Mouse (Mus musculus) spleen, adult 2 months (tissue): Measurements from ENCODE around the gene Csgalnact2. TPM values are rescaled to one million over a fixed set of nuclear protein-coding genes. Genes with fewer than 3 reads are reported as not detected.

ENCODE experiments used
- DNase-seq, 2 experiments: peaks; one replicate each; pipeline versions ENCODE4 v3.0.0 to v3.0.0-alpha.2; 2012 to 2021; ENCODE audit warnings: low spot score in 2 of 2, low read depth in 1 of 2
- H3K27ac ChIP-seq: fragments of 200-500 bp; 2 replicates; pipeline ENCODE4 v1.5.1; 2012; ENCODE audit warnings: low read length, inconsistent platforms; ENCODE audit not compliant: insufficient read depth
- H3K27me3 ChIP-seq: fragments of 200-500 bp; 2 replicates; pipeline ENCODE4 v1.6.1; 2012; ENCODE audit warnings: mild to moderate bottlenecking, moderate library complexity, low read length, inconsistent platforms; ENCODE audit not compliant: control insufficient read depth, insufficient read depth
- H3K36me3 ChIP-seq: fragments of 200-500 bp; 2 replicates; pipeline ENCODE4 v1.6.1; 2012; ENCODE audit warnings: mild to moderate bottlenecking, low read length, inconsistent platforms; ENCODE audit not compliant: control insufficient read depth, insufficient read depth
- H3K4me1 ChIP-seq: fragments of 200-500 bp; 2 replicates; pipeline ENCODE4 v1.6.1; 2011; ENCODE audit warnings: inconsistent platforms; ENCODE audit not compliant: control insufficient read depth, insufficient read depth, insufficient read length
- H3K4me3 ChIP-seq: fragments of 200-500 bp; 2 replicates; pipeline ENCODE4 v1.5.1; 2011; ENCODE audit warnings: mild to moderate bottlenecking, inconsistent platforms; ENCODE audit not compliant: insufficient read depth, insufficient read length; ENCODE audit errors: extremely low read depth
- CTCF ChIP-seq: fragments of 200-500 bp; IDR thresholded peaks from 2 replicates; pipeline ENCODE4 v1.5.1; 2011; ENCODE audit warnings: mild to moderate bottlenecking, inconsistent platforms; ENCODE audit not compliant: insufficient read depth, insufficient read length, insufficient replicate concordance; ENCODE audit errors: extremely low read depth
- POLR2A ChIP-seq: fragments of 200-500 bp; IDR thresholded peaks from 2 replicates; pipeline ENCODE4 v1.6.1; 2011; ENCODE audit warnings: low read depth, low read length, inconsistent platforms
- WGBS: fragments of 180-500 bp; shearing (Covaris S2); methylation state at CpG from one replicate; pipeline ENCODE4 v1.1.7; 2018; 5-methylcytosine and 5-hydroxymethylcytosine counted together
- polyA plus RNA-seq: library from polyadenylated mRNA; depleted of rRNA; stranded (reverse); fragments of >200 nt; gene quantifications from 2 replicates; pipeline ENCODE4 v1.2.3, GENCODE M21; 2012

Gene Csgalnact2
- polyA plus RNA-seq, 1 experiment = 1.5 TPM

DNA sequence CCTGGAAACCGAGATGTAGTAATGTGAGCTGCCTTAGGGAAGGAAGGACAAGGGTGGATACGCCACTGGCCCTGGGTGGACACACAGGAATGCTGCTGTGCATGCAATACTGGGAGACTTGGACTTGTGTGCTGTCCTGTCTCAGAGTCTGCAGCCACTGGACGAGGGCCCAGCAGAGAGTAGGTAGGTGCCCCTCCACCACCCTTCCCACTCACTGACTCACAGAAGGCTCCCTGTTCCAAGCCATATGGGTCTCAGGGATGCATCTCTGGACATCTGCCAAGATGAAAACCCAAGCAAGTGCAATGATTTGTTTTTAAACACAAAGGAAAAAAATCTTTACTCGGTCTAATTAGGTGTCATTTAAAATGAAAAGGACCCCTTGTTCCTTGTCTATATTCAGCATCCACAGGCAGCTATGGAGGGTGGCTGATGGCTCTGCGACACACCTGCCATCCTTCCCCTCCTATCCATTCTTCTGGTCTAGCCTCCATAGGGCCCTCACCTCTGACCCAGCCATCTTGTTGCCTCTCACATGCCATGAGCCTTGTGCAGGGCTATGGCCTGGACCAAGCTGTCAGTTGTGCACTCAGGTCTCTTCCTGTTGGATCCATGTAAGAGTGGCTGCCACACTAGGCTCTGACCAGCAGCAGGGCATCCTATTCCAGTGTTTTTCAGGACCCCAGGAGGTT is 68.5 kb downstream of the Csgalnact2 start:
- TF ChIP-seq POLR2A = no peak
- no peak for TF ChIP-seq CTCF
- no peak for DNase-seq

GRCm38 (mm10) chr6:118067720-118068119 is 71.2 kb downstream of the Csgalnact2 start:
- no peaks in the 10 kb centered on the region; the same call in 1 of the 2 replicates for H3K4me1 ChIP-seq
- no peak overlapping the region for H3K4me3 ChIP-seq
- no peak for DNase-seq
- 61% methylated on average over 7 of the region's 7 CpGs for WGBS
- TF ChIP-seq POLR2A (no peak), CTCF (peak; percentile 9; the same call in 1 of the 2 replicates)
- no peaks in the 10 kb centered on the region for H3K36me3 ChIP-seq
- peaks cover 4% of the 10 kb centered on the region for H3K27me3 ChIP-seq
- H3K27ac ChIP-seq = no peak overlapping the region

More for the DNA sequence above, 68.5 kb downstream of the Csgalnact2 start:
- H3K4me3 ChIP-seq = no peak overlapping the region
- H3K4me1 ChIP-seq = no peaks in the 10 kb centered on the region; the same call in 1 of the 2 replicates
- H3K36me3 ChIP-seq = no peaks in the 10 kb centered on the region
- 84% methylated on average over 5 of the region's 5 CpGs for WGBS
- peaks cover 2% of the 10 kb centered on the region; the same call in 1 of the 2 replicates for H3K27me3 ChIP-seq
- H3K27ac ChIP-seq = no peak overlapping the region

DNA sequence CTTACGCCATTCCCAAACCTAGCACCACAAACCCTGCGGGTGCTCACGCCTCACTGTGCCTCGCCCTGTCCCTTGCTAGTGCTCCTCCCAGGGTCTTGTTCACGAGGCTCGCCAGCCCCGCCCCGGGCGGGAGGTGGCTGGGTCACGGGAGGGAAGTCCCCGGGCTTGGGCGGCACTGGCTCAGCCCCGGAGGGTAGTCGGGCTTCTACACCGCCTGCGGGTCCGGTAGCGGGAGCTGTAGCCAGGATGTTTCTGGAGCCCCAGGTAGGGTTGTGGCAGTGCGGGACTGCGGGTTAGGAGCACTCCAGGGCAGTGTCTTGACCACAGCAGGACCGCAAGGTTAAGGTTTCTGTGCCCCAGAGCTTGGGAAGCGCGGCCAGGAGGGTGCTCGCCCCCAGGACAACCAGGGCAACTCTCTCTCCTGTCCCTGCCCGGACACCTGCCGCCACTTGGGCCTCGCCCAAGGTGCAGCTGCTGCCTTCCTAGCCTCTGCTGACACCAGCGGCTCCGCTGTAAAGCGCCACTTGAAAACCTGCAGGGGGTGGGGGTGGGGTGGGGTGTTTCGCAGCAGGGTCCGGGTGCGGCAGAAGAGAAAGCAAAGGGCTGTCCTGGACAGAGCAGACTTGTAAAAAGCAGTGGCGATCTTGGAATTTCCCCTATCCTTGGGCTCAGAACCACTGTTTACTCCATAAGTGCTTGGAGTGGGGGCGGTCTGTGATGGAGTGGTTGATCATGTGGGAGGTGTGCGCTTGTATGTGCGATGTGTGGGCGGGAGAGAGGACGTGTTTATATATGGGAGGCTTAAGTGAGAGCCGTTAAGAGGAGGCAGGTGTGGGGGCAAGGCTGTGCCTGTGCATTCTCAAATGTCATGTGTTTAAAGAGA is 72.5 kb downstream of the Csgalnact2 start:
- Histone ChIP-seq H3K4me1 (no peaks in the 10 kb centered on the region; the same call in 1 of the 2 replicates), H3K27me3 (peaks cover 4% of the 10 kb centered on the region), H3K4me3 (peak overlapping the region; percentile 52), H3K36me3 (no peaks in the 10 kb centered on the region), H3K27ac (no peak overlapping the region)
- peak in 1 of 2 experiments; percentile 29 for DNase-seq
- no peak for TF ChIP-seq POLR2A
- TF ChIP-seq CTCF = no peak
- 2% methylated on average over 40 of the region's 40 CpGs for WGBS

DNA sequence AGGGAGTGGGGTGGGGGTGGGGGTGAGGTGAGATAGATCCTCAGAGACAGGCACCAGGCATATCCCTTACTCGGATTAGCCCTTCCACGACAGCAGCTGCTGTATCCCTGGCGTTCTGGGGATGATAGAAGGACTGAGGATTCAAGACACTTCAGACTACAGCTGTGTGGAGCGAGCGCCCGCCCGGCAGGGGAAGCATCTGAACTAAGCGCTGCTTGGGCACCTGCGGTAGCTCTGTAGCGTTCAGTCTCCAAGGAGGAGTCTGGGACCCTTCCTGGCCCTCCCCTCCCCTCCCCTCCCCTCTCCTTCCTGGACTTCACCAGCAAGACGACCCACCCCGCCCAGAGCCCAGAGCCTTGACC is 73.1 kb downstream of the Csgalnact2 start:
- no peaks in the 10 kb centered on the region for H3K36me3 ChIP-seq
- H3K27ac ChIP-seq = no peak overlapping the region
- peak overlapping the region; percentile 52; the same call in 1 of the 2 replicates for H3K4me3 ChIP-seq
- TF ChIP-seq CTCF (no peak), POLR2A (no peak)
- DNase-seq = no peak
- H3K27me3 ChIP-seq = peaks cover 4% of the 10 kb centered on the region
- 1% methylated on average over 12 of the region's 12 CpGs for WGBS
- H3K4me1 ChIP-seq = no peaks in the 10 kb centered on the region; the same call in 1 of the 2 replicates

DNA sequence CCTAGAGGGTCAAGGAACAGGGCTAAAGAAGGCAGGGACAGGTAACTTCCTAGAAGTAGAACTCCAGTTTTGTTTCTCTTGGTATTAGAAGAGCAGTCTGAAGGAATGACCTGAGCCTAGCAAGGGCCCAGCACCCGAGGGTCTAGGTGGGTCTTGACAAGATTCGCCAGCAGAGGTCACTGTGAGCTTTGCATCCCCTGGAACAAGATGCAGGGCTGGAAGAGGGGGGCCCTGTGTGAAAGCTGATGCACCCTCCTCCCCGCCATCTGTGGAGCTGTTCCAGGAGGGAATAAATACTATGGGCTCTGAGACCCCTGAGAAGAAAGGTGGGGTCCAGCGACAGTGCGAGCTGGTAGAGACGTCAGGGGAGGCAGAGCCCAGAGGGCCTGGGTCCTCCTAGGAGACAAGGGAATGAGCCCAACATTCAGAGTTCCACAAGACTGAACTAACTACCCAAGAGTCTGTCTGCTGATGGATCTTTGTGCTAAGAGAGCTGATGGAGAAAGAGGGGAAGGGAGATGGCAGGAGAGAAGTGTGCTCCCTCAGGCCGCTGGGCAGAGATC is 73.9 kb downstream of the Csgalnact2 start:
- H3K27me3 ChIP-seq = peaks cover 4% of the 10 kb centered on the region
- WGBS = 27% methylated on average over 7 of the region's 7 CpGs
- H3K4me1 ChIP-seq = no peaks in the 10 kb centered on the region; the same call in 1 of the 2 replicates
- H3K27ac ChIP-seq = no peak overlapping the region
- TF ChIP-seq CTCF (peak; percentile 32; the same call in 1 of the 2 replicates), POLR2A (no peak)
- peak in 1 of 2 experiments; percentile 17 for DNase-seq
- H3K36me3 ChIP-seq = no peaks in the 10 kb centered on the region
- no peak overlapping the region for H3K4me3 ChIP-seq

DNA sequence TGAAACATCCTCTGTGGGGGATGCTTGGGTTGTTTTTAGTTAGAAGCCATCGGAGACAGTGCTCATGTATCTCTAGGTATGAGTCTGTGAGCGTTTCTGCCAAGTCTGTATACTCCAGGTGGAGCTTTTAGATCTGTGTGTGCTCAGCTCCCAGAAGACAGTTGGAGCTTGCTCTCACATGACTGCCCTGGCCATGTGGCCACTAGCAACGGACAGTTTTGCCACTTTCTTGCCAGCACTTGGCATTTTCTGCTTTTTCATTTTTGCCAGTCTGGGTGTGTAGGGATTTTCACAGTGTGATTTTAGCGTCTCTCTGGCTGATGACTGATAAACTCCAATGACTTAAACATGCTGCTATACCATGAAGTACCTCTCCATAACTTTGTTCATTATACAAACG is 75.7 kb downstream of the Csgalnact2 start:
- H3K27ac ChIP-seq = no peak overlapping the region
- TF ChIP-seq CTCF (no peak), POLR2A (no peak)
- DNase-seq = no peak
- H3K27me3 ChIP-seq = peaks cover 4% of the 10 kb centered on the region
- no peaks in the 10 kb centered on the region for H3K36me3 ChIP-seq
- 76% methylated on average over 5 of the region's 5 CpGs for WGBS
- no peaks in the 10 kb centered on the region; the same call in 1 of the 2 replicates for H3K4me1 ChIP-seq
- H3K4me3 ChIP-seq = no peak overlapping the region
